Mouse (Mus musculus) stomach, postnatal 0 days (tissue): ENCODE measurements around the gene Ctnnbip1.

Experiments used
- CTCF ChIP-seq: IDR thresholded peaks from 2 replicates; pipeline ENCODE4 v1.5.1; 2016; ENCODE audit warnings: antibody characterized with exemption, low read depth, mild to moderate bottlenecking, moderate library complexity
- EP300 ChIP-seq: optimal IDR thresholded peaks from 2 replicates; pipeline ENCODE3; 2016; ENCODE audit warnings: antibody characterized with exemption

DNA sequence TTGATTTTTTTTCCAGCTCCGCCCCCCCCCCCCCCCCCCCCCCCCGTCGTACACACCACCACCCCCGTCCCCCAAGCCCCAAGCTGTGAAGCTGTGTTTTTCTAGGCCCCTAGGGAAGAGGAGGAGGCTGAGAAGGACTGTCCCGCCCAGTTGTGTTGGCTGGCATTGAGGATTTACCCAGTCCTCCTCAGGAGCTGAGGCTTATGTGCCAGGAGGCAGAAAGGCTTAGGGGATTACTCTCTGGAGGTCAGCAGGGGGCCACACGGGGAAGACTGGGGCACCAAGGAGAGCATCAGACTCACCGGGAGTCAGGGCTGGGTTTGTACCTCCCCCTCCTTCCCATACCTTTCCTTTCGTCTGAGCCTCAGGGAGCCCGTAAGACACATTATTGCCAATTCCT is 54.4 kb downstream of the Ctnnbip1 start:
- no peak for TF ChIP-seq EP300
- no peak for TF ChIP-seq CTCF
